Mouse (Mus musculus) ES-E14 (cell line): Measurements from ENCODE around the gene Coro1c. TPM values are rescaled to one million over a fixed set of nuclear protein-coding genes. Genes with fewer than 3 reads are reported as not detected.

Experiments used
- DNase-seq: peaks from one replicate; pipeline ENCODE4 v3.0.0-alpha.2; 2013; ENCODE audit warnings: low read depth, low spot score
- H3K27ac ChIP-seq: 2 replicates; pipeline ENCODE4 v1.5.1; 2012; ENCODE audit warnings: low read depth, mild to moderate bottlenecking, low read length, moderate library complexity, mixed read lengths; ENCODE audit not compliant: poor library complexity, insufficient read depth, severe bottlenecking
- H3K36me3 ChIP-seq: 2 replicates; pipeline ENCODE4 v1.6.1; 2012; ENCODE audit warnings: mild to moderate bottlenecking, low read length, moderate library complexity, mixed read lengths; ENCODE audit not compliant: control insufficient read depth, poor library complexity, insufficient read depth, severe bottlenecking
- H3K4me1 ChIP-seq, 2 experiments: fragments of 150-350 bp in 1 of 2; sonication (generic) in 1 of 2; 2 replicates each; pipeline ENCODE4 v1.6.1; 2012; ENCODE audit warnings: low read length in 2 of 2, mild to moderate bottlenecking in 1 of 2, mixed read lengths in 1 of 2; ENCODE audit not compliant: control insufficient read depth in 2 of 2, insufficient read depth in 2 of 2, poor library complexity in 1 of 2
- H3K4me3 ChIP-seq, 2 experiments: fragments of 150-350 bp in 1 of 2; sonication (generic) in 1 of 2; 2 replicates each; pipeline ENCODE4 v1.5.1; 2012; ENCODE audit warnings: low read length in 2 of 2, low read depth in 1 of 2, mild to moderate bottlenecking in 1 of 2, mixed read lengths in 1 of 2; ENCODE audit not compliant: insufficient read depth in 1 of 2, poor library complexity in 1 of 2, severe bottlenecking in 1 of 2
- H3K9ac ChIP-seq: 2 replicates; pipeline ENCODE4 v1.6.1; 2012; ENCODE audit warnings: low read depth, mild to moderate bottlenecking, low read length, mixed read lengths; ENCODE audit not compliant: poor library complexity, insufficient read depth, severe bottlenecking
- H3K9me3 ChIP-seq: fragments of 150-350 bp; sonication (generic); 2 replicates; pipeline ENCODE4 v1.6.1; 2012; ENCODE audit warnings: low read depth, mild to moderate bottlenecking, low read length; ENCODE audit not compliant: control insufficient read depth, insufficient read depth
- CHD2 ChIP-seq: IDR thresholded peaks from 2 replicates; pipeline ENCODE4 v1.6.1; 2014; ENCODE audit warnings: mild to moderate bottlenecking, low read depth, low read length, inconsistent platforms
- HCFC1 ChIP-seq: IDR thresholded peaks from 2 replicates; pipeline ENCODE4 v1.6.1; 2012; ENCODE audit warnings: low read length, inconsistent platforms, borderline replicate concordance; ENCODE audit not compliant: insufficient read depth
- MAFK ChIP-seq: IDR thresholded peaks from 2 replicates; pipeline ENCODE4 v1.6.1; 2014; ENCODE audit warnings: mild to moderate bottlenecking, low read depth, low read length, inconsistent platforms; ENCODE audit not compliant: insufficient read depth
- ZC3H11A ChIP-seq: IDR thresholded peaks from 2 replicates; pipeline ENCODE4 v1.6.1; 2012; ENCODE audit warnings: low read depth, mild to moderate bottlenecking, inconsistent platforms, low read length, borderline replicate concordance
- ZNF384 ChIP-seq: IDR thresholded peaks from 2 replicates; pipeline ENCODE4 v1.6.1; 2012; ENCODE audit warnings: low read depth, low read length, inconsistent platforms
- in situ Hi-C, 2 experiments: fragments of 600-800 bp; cut with MboI; formaldehyde crosslinking; loops; one replicate each; pipeline ENCODE4 v1.15.1; 2025; ENCODE audit warnings: low sequenced_read_pairs in 2 of 2, inconsistent platforms in 1 of 2; ENCODE audit not compliant: unreplicated experiment in 2 of 2
- total RNA-seq: library from RNA; depleted of rRNA; stranded (reverse); fragments of 300-350 nt; gene quantifications from 2 replicates; pipeline ENCODE4 v1.2.3, GENCODE M21; 2012

The Coro1c gene
- total RNA-seq, 1 experiment, result 150 TPM

DNA sequence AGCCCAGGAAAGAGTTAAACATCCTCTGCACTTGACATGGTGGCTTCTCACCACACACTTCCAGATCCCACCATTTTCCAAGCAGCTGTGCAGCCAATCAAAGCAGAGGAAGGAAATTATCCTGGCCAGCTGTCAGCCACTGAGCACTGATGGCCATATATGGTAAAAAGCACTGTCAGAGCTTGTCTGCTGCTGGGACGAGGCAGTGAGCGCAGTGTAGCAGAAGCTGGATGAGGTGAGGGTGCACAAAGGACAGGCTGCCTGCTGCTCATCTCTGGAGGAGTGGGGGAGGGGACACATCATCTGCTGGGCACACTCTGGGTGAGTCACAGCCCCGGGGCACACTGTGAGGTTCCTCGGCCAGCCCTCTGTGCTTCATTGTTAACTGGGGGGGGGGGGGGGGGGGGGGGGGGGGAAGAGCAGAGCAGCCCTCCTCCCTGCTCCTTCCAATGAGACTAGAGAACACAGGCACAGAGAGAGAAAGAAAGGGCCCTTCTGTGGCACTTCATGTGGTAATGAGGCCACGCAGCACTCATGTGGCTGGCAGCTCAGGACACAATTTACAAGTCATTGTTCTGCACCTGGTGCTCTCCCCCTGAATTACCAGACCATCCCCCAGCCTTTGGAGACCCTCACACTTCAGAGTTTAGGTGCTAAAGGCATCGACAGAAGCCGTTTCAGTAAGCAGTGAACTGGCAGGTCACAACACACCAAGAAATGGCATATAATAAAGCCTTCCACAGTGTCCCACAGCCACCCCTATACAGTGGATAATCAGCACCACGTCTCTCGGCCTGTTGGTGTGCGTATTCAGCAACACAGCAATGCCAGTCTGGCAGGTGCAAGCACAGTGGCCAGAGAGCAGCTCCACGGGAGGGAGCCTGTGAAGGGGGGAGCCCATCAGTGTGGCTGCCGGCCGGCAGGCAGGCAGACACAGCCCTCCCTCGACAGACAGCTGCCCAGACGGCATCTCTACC, 35.3 kb downstream of the Coro1c start:
- no peak for TF ChIP-seq ZC3H11A
- no peak for TF ChIP-seq CHD2
- 0 out of 2 replicates have a peak, but pooled peaks have one; percentile 15 for TF ChIP-seq MAFK
- TF ChIP-seq ZNF384, result no peak
- TF ChIP-seq HCFC1, result 0 out of 2 replicates have a peak, but pooled peaks have one; percentile 25
- Histone ChIP-seq H3K27ac (peak overlapping the region; percentile 64), H3K9ac (peak overlapping the region; percentile 15; the same call in 1 of the 2 replicates), H3K4me1 (peaks cover 11 to 45% of the 10 kb centered on the region in 2 experiments), H3K4me3 (peak overlapping the region; percentile 7 to 17; a peak in 2 of 4 replicates), H3K36me3 (peaks cover 17% of the 10 kb centered on the region; the same call in 1 of the 2 replicates), H3K9me3 (no peaks in the 10 kb centered on the region)
- DNase-seq, result peak; percentile 75
- in situ Hi-C loops, result no loop called here

GRCm38 (mm10) chr5:113871903-113872548, 36.5 kb downstream of the Coro1c start:
- H3K4me3 ChIP-seq, result no peak overlapping the region
- H3K4me1 ChIP-seq, result peaks cover 11 to 43% of the 10 kb centered on the region in 2 experiments
- in situ Hi-C loops, result no loop called here
- H3K27ac ChIP-seq, result peak overlapping the region; percentile 64; the same call in 1 of the 2 replicates
- no peaks in the 10 kb centered on the region for H3K9me3 ChIP-seq
- H3K36me3 ChIP-seq, result peaks cover 15% of the 10 kb centered on the region; the same call in 1 of the 2 replicates
- TF ChIP-seq ZNF384 (no peak), ZC3H11A (no peak), MAFK (no peak), CHD2 (no peak), HCFC1 (no peak)
- DNase-seq, result no peak
- no peak overlapping the region for H3K9ac ChIP-seq

GRCm38 (mm10) chr5:113870393-113871040, 38.0 kb downstream of the Coro1c start:
- TF ChIP-seq MAFK (no peak), ZNF384 (no peak), HCFC1 (no peak), ZC3H11A (no peak), CHD2 (no peak)
- Histone ChIP-seq H3K9me3 (no peaks in the 10 kb centered on the region), H3K36me3 (peaks cover 16% of the 10 kb centered on the region; the same call in 1 of the 2 replicates), H3K27ac (no peak overlapping the region), H3K4me3 (no peak overlapping the region), H3K4me1 (peaks cover 11 to 39% of the 10 kb centered on the region in 2 experiments), H3K9ac (no peak overlapping the region)
- no peak for DNase-seq
- in situ Hi-C loops, result no loop called here

DNA sequence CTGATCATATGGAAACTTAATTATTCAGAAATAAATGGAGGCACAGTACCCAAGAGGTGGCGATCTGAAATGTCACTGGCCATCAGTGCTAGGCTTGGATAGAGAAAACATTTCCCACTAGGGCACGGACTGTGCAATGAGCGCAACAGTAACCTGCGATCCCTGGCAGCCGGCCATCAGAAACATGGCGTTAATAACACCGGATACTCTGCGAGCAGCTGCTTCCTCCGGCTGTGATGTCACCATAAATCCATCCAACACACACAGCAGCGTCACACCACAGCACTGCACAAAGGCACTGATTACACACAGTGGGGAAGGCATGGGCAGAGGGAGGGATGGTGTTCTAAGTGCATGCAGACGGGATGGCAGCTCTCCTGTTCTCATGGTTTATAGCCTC, 39.4 kb downstream of the Coro1c start:
- no peak for DNase-seq
- peaks cover 11 to 38% of the 10 kb centered on the region in 2 experiments for H3K4me1 ChIP-seq
- H3K36me3 ChIP-seq, result peaks cover 22% of the 10 kb centered on the region; the same call in 1 of the 2 replicates
- TF ChIP-seq ZC3H11A (no peak), CHD2 (no peak), ZNF384 (no peak), MAFK (no peak), HCFC1 (no peak)
- no peak overlapping the region for H3K27ac ChIP-seq
- no peaks in the 10 kb centered on the region for H3K9me3 ChIP-seq
- in situ Hi-C loops, result no loop called here
- no peak overlapping the region for H3K9ac ChIP-seq
- no peak overlapping the region for H3K4me3 ChIP-seq
